Mouse (Mus musculus): ENCODE measurements around the gene Taok2. TPM values are rescaled to one million over a fixed set of nuclear protein-coding genes. Genes with fewer than 3 reads are reported as not detected.
"Not testable (repeated sequence)": the region's sequence is repeated elsewhere in the genome, so short reads cannot be mapped to it uniquely, and the experiment has no call there.

Gene Taok2
- polyA plus RNA-seq, 1 experiment from 2014 or later, result 28.0 TPM

- Histone ChIP-seq H3K9me3 (ENCODE audit: control insufficient read depth, low read depth, low read length) (no peaks in the 10 kb centered on the region), H3K27ac (ENCODE audit: low read length) (no peak overlapping the region), H3K36me3 (ENCODE audit: control insufficient read depth, insufficient read depth, low read length) (no peaks in the 10 kb centered on the region), H3K9ac (replicated peaks; ENCODE audit: low read depth, low read length) (no peak overlapping the region), H3K27me3 (ENCODE audit: control insufficient read depth, insufficient read depth, low read length) (no peaks in the 10 kb centered on the region), H3K4me3 (ENCODE audit: low read depth, low read length) (no peak overlapping the region), H3K4me1 (ENCODE audit: control insufficient read depth, insufficient read depth, low read length) (no peaks in the 10 kb centered on the region), H3K4me2 (replicated peaks; ENCODE audit: low read depth, low read length) (no peak overlapping the region)
- 75% methylated on average over 4 of the region's 4 CpGs for WGBS
- no peak for ATAC-seq (ENCODE audit: insufficient number of reproducible peaks, insufficient read depth, low FRiP score, low read depth)
Measured at GRCm38 (mm10) chr7:126919973-126920372, 35.5 kb upstream of the Taok2 start.

GRCm38 (mm10) chr7:126918356-126918755, 33.9 kb upstream of the Taok2 start:
- 11% methylated on average over 4 of the region's 4 CpGs for WGBS
- not testable (repeated sequence) for H3K4me2 ChIP-seq (replicated peaks; ENCODE audit: low read depth, low read length)

GRCm38 (mm10) chr7:126914844-126915243, 30.3 kb upstream of the Taok2 start:
- H3K9ac ChIP-seq (replicated peaks; ENCODE audit: low read depth, low read length), result no peak overlapping the region
- no peaks in the 10 kb centered on the region for H3K36me3 ChIP-seq (ENCODE audit: control insufficient read depth, insufficient read depth, low read length)
- H3K27me3 ChIP-seq (ENCODE audit: control insufficient read depth, insufficient read depth, low read length), result no peaks in the 10 kb centered on the region
- H3K27ac ChIP-seq (ENCODE audit: low read length), result no peak overlapping the region
- no peaks in the 10 kb centered on the region for H3K4me1 ChIP-seq (ENCODE audit: control insufficient read depth, insufficient read depth, low read length)
- H3K4me3 ChIP-seq (ENCODE audit: low read depth, low read length), result no peak overlapping the region
- H3K9me3 ChIP-seq (ENCODE audit: control insufficient read depth, low read depth, low read length), result no peaks in the 10 kb centered on the region
- WGBS, result 76% methylated on average over 3 of the region's 3 CpGs
- ATAC-seq (ENCODE audit: insufficient number of reproducible peaks, insufficient read depth, low FRiP score, low read depth), result no peak
- no peak overlapping the region for H3K4me2 ChIP-seq (replicated peaks; ENCODE audit: low read depth, low read length)

More at GRCm38 (mm10) chr7:126918356-126918755, 33.9 kb upstream of the Taok2 start:
- ATAC-seq (ENCODE audit: insufficient number of reproducible peaks, insufficient read depth, low FRiP score, low read depth); H3K36me3 ChIP-seq (ENCODE audit: control insufficient read depth, insufficient read depth, low read length); H3K27me3 ChIP-seq (ENCODE audit: control insufficient read depth, insufficient read depth, low read length); H3K9me3 ChIP-seq (ENCODE audit: control insufficient read depth, low read depth, low read length); H3K4me1 ChIP-seq (ENCODE audit: control insufficient read depth, insufficient read depth, low read length); H3K9ac ChIP-seq (replicated peaks; ENCODE audit: low read depth, low read length); H3K27ac ChIP-seq (ENCODE audit: low read length); H3K4me3 ChIP-seq (ENCODE audit: low read depth, low read length): not testable (repeated sequence)

DNA sequence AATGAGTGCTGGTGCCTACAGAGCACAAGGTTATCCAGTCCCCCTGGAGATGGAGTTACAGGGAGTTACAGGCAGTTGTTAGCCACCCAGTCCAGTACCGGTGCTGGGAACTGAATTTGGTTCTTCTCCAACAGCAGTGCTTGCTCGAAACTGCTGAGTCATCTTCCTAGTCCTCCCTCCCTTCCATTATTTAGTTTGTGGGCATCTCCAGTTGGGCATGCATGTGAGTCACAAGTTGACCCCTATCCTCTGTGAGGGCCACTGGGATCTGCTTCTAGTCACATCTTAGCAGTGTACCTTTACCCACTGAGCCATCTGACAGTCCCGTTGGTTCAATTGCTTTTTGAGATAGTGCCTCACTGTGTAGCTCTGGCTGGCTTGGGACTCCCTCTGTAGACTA, 21.1 kb upstream of the Taok2 start:
- Histone ChIP-seq H3K9ac (replicated peaks; ENCODE audit: low read depth, low read length) (no peak overlapping the region), H3K4me2 (replicated peaks; ENCODE audit: low read depth, low read length) (no peak overlapping the region), H3K27me3 (ENCODE audit: control insufficient read depth, insufficient read depth, low read length) (no peaks in the 10 kb centered on the region), H3K4me3 (ENCODE audit: low read depth, low read length) (no peak overlapping the region), H3K9me3 (ENCODE audit: control insufficient read depth, low read depth, low read length) (no peaks in the 10 kb centered on the region), H3K4me1 (ENCODE audit: control insufficient read depth, insufficient read depth, low read length) (no peaks in the 10 kb centered on the region), H3K36me3 (ENCODE audit: control insufficient read depth, insufficient read depth, low read length) (no peaks in the 10 kb centered on the region), H3K27ac (ENCODE audit: low read length) (no peak overlapping the region)
- 75% methylated on average over 3 of the region's 3 CpGs for WGBS
- ATAC-seq (ENCODE audit: insufficient number of reproducible peaks, insufficient read depth, low FRiP score, low read depth), result no peak

- WGBS, result 91% methylated on average over 7 of the region's 9 CpGs
- not testable (repeated sequence) for ATAC-seq (ENCODE audit: insufficient number of reproducible peaks, insufficient read depth, low FRiP score, low read depth); H3K9me3 ChIP-seq (ENCODE audit: control insufficient read depth, low read depth, low read length)
Measured at GRCm38 (mm10) chr7:126899781-126900180, 15.3 kb upstream of the Taok2 start.

GRCm38 (mm10) chr7:126898102-126898990, 13.8 kb upstream of the Taok2 start:
- Histone ChIP-seq H3K27me3 (ENCODE audit: control insufficient read depth, insufficient read depth, low read length) (no peaks in the 10 kb centered on the region), H3K27ac (ENCODE audit: low read length) (peak overlapping the region; percentile 61; the same call in 1 of the 2 replicates), H3K36me3 (ENCODE audit: control insufficient read depth, insufficient read depth, low read length) (no peaks in the 10 kb centered on the region), H3K4me1 (ENCODE audit: control insufficient read depth, insufficient read depth, low read length) (peaks cover 5% of the 10 kb centered on the region; the same call in 1 of the 2 replicates), H3K9ac (replicated peaks; ENCODE audit: low read depth, low read length) (peak overlapping the region; percentile 47), H3K4me2 (replicated peaks; ENCODE audit: low read depth, low read length) (peak overlapping the region; percentile 85), H3K9me3 (ENCODE audit: control insufficient read depth, low read depth, low read length) (no peaks in the 10 kb centered on the region), H3K4me3 (ENCODE audit: low read depth, low read length) (peak overlapping the region; percentile 67)
- ATAC-seq (ENCODE audit: insufficient number of reproducible peaks, insufficient read depth, low FRiP score, low read depth), result peak; percentile 95
- WGBS, result 11% methylated on average over 37 of the region's 37 CpGs

More at GRCm38 (mm10) chr7:126899781-126900180, 15.3 kb upstream of the Taok2 start:
- H3K36me3 ChIP-seq (ENCODE audit: control insufficient read depth, insufficient read depth, low read length); H3K4me3 ChIP-seq (ENCODE audit: low read depth, low read length); H3K9ac ChIP-seq (replicated peaks; ENCODE audit: low read depth, low read length); H3K27me3 ChIP-seq (ENCODE audit: control insufficient read depth, insufficient read depth, low read length); H3K4me1 ChIP-seq (ENCODE audit: control insufficient read depth, insufficient read depth, low read length); H3K27ac ChIP-seq (ENCODE audit: low read length); H3K4me2 ChIP-seq (replicated peaks; ENCODE audit: low read depth, low read length): not testable (repeated sequence)

- ATAC-seq (ENCODE audit: insufficient number of reproducible peaks, insufficient read depth, low FRiP score, low read depth), result peak; percentile 7; the same call in 1 of the 2 replicates
- peak overlapping the region; percentile 61; the same call in 1 of the 2 replicates for H3K27ac ChIP-seq (ENCODE audit: low read length)
- H3K4me3 ChIP-seq (ENCODE audit: low read depth, low read length), result peak overlapping the region; percentile 67
- no peaks in the 10 kb centered on the region for H3K27me3 ChIP-seq (ENCODE audit: control insufficient read depth, insufficient read depth, low read length)
- H3K9ac ChIP-seq (replicated peaks; ENCODE audit: low read depth, low read length), result peak overlapping the region; percentile 47
- 21% methylated on average over 16 of the region's 16 CpGs for WGBS
- H3K9me3 ChIP-seq (ENCODE audit: control insufficient read depth, low read depth, low read length), result no peaks in the 10 kb centered on the region
- H3K36me3 ChIP-seq (ENCODE audit: control insufficient read depth, insufficient read depth, low read length), result no peaks in the 10 kb centered on the region
- H3K4me2 ChIP-seq (replicated peaks; ENCODE audit: low read depth, low read length), result peak overlapping the region; percentile 85
- H3K4me1 ChIP-seq (ENCODE audit: control insufficient read depth, insufficient read depth, low read length), result peaks cover 5% of the 10 kb centered on the region; the same call in 1 of the 2 replicates
Measured at GRCm38 (mm10) chr7:126897390-126898101, 13.0 kb upstream of the Taok2 start.

- ATAC-seq (ENCODE audit: insufficient number of reproducible peaks, insufficient read depth, low FRiP score, low read depth), result no peak
- Histone ChIP-seq H3K4me3 (ENCODE audit: low read depth, low read length) (0 out of 2 replicates have a peak overlapping the region, but pooled peaks have one; percentile 67), H3K27ac (ENCODE audit: low read length) (no peak overlapping the region), H3K4me1 (ENCODE audit: control insufficient read depth, insufficient read depth, low read length) (peaks cover 5% of the 10 kb centered on the region; the same call in 1 of the 2 replicates), H3K9ac (replicated peaks; ENCODE audit: low read depth, low read length) (no peak overlapping the region), H3K27me3 (ENCODE audit: control insufficient read depth, insufficient read depth, low read length) (no peaks in the 10 kb centered on the region), H3K4me2 (replicated peaks; ENCODE audit: low read depth, low read length) (no peak overlapping the region), H3K36me3 (ENCODE audit: control insufficient read depth, insufficient read depth, low read length) (no peaks in the 10 kb centered on the region), H3K9me3 (ENCODE audit: control insufficient read depth, low read depth, low read length) (no peaks in the 10 kb centered on the region)
- 81% methylated on average over 5 of the region's 5 CpGs for WGBS
Measured at GRCm38 (mm10) chr7:126896912-126897311, 12.4 kb upstream of the Taok2 start.
